Mouse (Mus musculus): ENCODE measurements around the gene Stard8. TPM values are rescaled to one million over a fixed set of nuclear protein-coding genes. Genes with fewer than 3 reads are reported as not detected.

Gene Stard8
- polyA plus RNA-seq, 1 experiment from 2014 or later = 4.0 TPM

GRCm38 (mm10) chrX:99050736-99051481, 47.9 kb downstream of the Stard8 start:
- no peak overlapping the region for H3K9ac ChIP-seq (ENCODE audit: low read depth, low read length)
- H3K4me1 ChIP-seq (ENCODE audit: control insufficient read depth, low read depth, low read length) = no peaks in the 10 kb centered on the region
- no peak overlapping the region for H3K27ac ChIP-seq (ENCODE audit: low read length)
- H3K9me3 ChIP-seq (replicated peaks; ENCODE audit: control insufficient read depth, low read length) = no peaks in the 10 kb centered on the region
- no peak for ATAC-seq (ENCODE audit: low read depth)
- WGBS (ENCODE audit: insufficient replicate concordance) = 66% methylated on average over 10 of the region's 10 CpGs
- H3K36me3 ChIP-seq (ENCODE audit: control insufficient read depth, insufficient read depth) = no peaks in the 10 kb centered on the region
- H3K4me3 ChIP-seq (ENCODE audit: low read depth, low read length) = no peak overlapping the region
- H3K4me2 ChIP-seq (ENCODE audit: low read depth, low read length) = no peak overlapping the region
- H3K27me3 ChIP-seq (ENCODE audit: control insufficient read depth, insufficient read depth, low read depth, low read length) = no peaks in the 10 kb centered on the region; the same call in 1 of the 2 replicates

- Histone ChIP-seq H3K4me1 (ENCODE audit: control insufficient read depth, low read depth, low read length) (no peaks in the 10 kb centered on the region), H3K36me3 (ENCODE audit: control insufficient read depth, insufficient read depth) (no peaks in the 10 kb centered on the region), H3K27ac (ENCODE audit: low read length) (no peak overlapping the region), H3K4me2 (ENCODE audit: low read depth, low read length) (no peak overlapping the region), H3K9me3 (replicated peaks; ENCODE audit: control insufficient read depth, low read length) (no peaks in the 10 kb centered on the region), H3K27me3 (ENCODE audit: control insufficient read depth, insufficient read depth, low read depth, low read length) (no peaks in the 10 kb centered on the region), H3K4me3 (ENCODE audit: low read depth, low read length) (no peak overlapping the region), H3K9ac (ENCODE audit: low read depth, low read length) (no peak overlapping the region)
- WGBS (ENCODE audit: insufficient replicate concordance) = 39% methylated on average over 7 of the region's 7 CpGs
- no peak for ATAC-seq (ENCODE audit: low read depth)
Measured at GRCm38 (mm10) chrX:99052255-99052654, 49.2 kb downstream of the Stard8 start.

- H3K4me3 ChIP-seq (ENCODE audit: low read depth, low read length) = no peak overlapping the region
- WGBS (ENCODE audit: insufficient replicate concordance) = 74% methylated on average over 7 of the region's 7 CpGs
- no peaks in the 10 kb centered on the region for H3K4me1 ChIP-seq (ENCODE audit: control insufficient read depth, low read depth, low read length)
- H3K9ac ChIP-seq (ENCODE audit: low read depth, low read length) = no peak overlapping the region
- no peaks in the 10 kb centered on the region for H3K9me3 ChIP-seq (replicated peaks; ENCODE audit: control insufficient read depth, low read length)
- no peak overlapping the region for H3K27ac ChIP-seq (ENCODE audit: low read length)
- no peak for ATAC-seq (ENCODE audit: low read depth)
- H3K27me3 ChIP-seq (ENCODE audit: control insufficient read depth, insufficient read depth, low read depth, low read length) = no peaks in the 10 kb centered on the region
- H3K36me3 ChIP-seq (ENCODE audit: control insufficient read depth, insufficient read depth) = no peaks in the 10 kb centered on the region
- no peak overlapping the region for H3K4me2 ChIP-seq (ENCODE audit: low read depth, low read length)
Measured at GRCm38 (mm10) chrX:99054512-99054911, 51.5 kb downstream of the Stard8 start.

GRCm38 (mm10) chrX:99057772-99058440, 54.9 kb downstream of the Stard8 start:
- Histone ChIP-seq H3K4me1 (ENCODE audit: control insufficient read depth, low read depth, low read length) (no peaks in the 10 kb centered on the region), H3K27me3 (ENCODE audit: control insufficient read depth, insufficient read depth, low read depth, low read length) (no peaks in the 10 kb centered on the region; the same call in 1 of the 2 replicates), H3K4me2 (ENCODE audit: low read depth, low read length) (no peak overlapping the region), H3K27ac (ENCODE audit: low read length) (no peak overlapping the region), H3K9ac (ENCODE audit: low read depth, low read length) (no peak overlapping the region), H3K9me3 (replicated peaks; ENCODE audit: control insufficient read depth, low read length) (no peaks in the 10 kb centered on the region), H3K36me3 (ENCODE audit: control insufficient read depth, insufficient read depth) (no peaks in the 10 kb centered on the region), H3K4me3 (ENCODE audit: low read depth, low read length) (no peak overlapping the region)
- 50% methylated on average over 6 of the region's 6 CpGs for WGBS (ENCODE audit: insufficient replicate concordance)
- no peak for ATAC-seq (ENCODE audit: low read depth)

DNA sequence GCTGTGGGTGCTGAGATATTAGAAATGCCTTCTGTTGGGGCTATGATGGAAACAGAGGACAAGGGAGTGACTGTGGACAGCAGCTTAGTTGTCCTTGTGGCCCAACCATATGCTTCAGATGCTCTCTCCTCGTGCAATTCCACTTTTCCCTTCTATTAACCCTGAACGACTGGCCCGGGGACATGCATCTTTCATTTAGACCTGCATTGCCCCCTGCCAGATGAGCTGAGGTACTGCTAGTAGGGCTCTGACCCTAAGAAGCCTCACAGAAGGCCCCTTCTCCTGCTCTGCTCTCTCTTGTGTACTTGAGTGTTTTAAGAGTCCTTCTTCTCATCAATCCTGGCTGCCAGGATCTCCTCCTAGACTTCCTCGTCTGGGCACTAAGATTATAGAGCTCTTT, 56.1 kb downstream of the Stard8 start:
- Histone ChIP-seq H3K27ac (ENCODE audit: low read length) (no peak overlapping the region), H3K27me3 (ENCODE audit: control insufficient read depth, insufficient read depth, low read depth, low read length) (no peaks in the 10 kb centered on the region; the same call in 1 of the 2 replicates), H3K4me3 (ENCODE audit: low read depth, low read length) (no peak overlapping the region), H3K4me2 (ENCODE audit: low read depth, low read length) (no peak overlapping the region), H3K36me3 (ENCODE audit: control insufficient read depth, insufficient read depth) (no peaks in the 10 kb centered on the region), H3K9me3 (replicated peaks; ENCODE audit: control insufficient read depth, low read length) (no peaks in the 10 kb centered on the region), H3K9ac (ENCODE audit: low read depth, low read length) (no peak overlapping the region), H3K4me1 (ENCODE audit: control insufficient read depth, low read depth, low read length) (no peaks in the 10 kb centered on the region)
- WGBS (ENCODE audit: insufficient replicate concordance) = 41% methylated on average over 4 of the region's 4 CpGs
- ATAC-seq (ENCODE audit: low read depth) = no peak

GRCm38 (mm10) chrX:99065582-99065981, 62.5 kb downstream of the Stard8 start:
- Histone ChIP-seq H3K27me3 (ENCODE audit: control insufficient read depth, insufficient read depth, low read depth, low read length) (no peaks in the 10 kb centered on the region; the same call in 1 of the 2 replicates), H3K4me1 (ENCODE audit: control insufficient read depth, low read depth, low read length) (no peaks in the 10 kb centered on the region), H3K27ac (ENCODE audit: low read length) (no peak overlapping the region), H3K36me3 (ENCODE audit: control insufficient read depth, insufficient read depth) (no peaks in the 10 kb centered on the region), H3K4me3 (ENCODE audit: low read depth, low read length) (no peak overlapping the region), H3K4me2 (ENCODE audit: low read depth, low read length) (no peak overlapping the region), H3K9me3 (replicated peaks; ENCODE audit: control insufficient read depth, low read length) (no peaks in the 10 kb centered on the region), H3K9ac (ENCODE audit: low read depth, low read length) (no peak overlapping the region)
- no peak for ATAC-seq (ENCODE audit: low read depth)
- WGBS (ENCODE audit: insufficient replicate concordance) = 79% methylated on average over 9 of the region's 9 CpGs

DNA sequence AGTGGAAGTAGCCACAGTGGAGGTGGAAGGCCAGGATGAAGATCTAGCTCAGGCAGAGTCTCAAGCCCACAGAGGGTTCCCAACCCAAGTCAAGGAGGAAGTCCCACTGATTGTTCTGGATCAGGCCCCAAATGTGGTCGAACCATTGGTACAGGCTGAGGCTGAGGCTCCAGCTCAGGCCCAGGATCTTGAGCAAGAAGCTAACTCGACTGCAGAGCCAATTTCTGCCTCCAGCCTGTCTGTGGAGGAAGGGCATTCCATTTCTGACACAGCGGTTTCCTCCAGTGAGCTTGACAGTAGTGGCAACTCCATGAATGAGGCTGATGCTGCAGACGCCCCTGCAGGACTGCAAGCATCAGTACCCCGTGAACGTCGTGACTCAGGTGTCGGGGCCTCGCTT, 63.5 kb downstream of the Stard8 start:
- Histone ChIP-seq H3K27ac (ENCODE audit: low read length) (no peak overlapping the region), H3K9ac (ENCODE audit: low read depth, low read length) (no peak overlapping the region), H3K4me2 (ENCODE audit: low read depth, low read length) (no peak overlapping the region), H3K9me3 (replicated peaks; ENCODE audit: control insufficient read depth, low read length) (no peaks in the 10 kb centered on the region), H3K27me3 (ENCODE audit: control insufficient read depth, insufficient read depth, low read depth, low read length) (no peaks in the 10 kb centered on the region), H3K4me1 (ENCODE audit: control insufficient read depth, low read depth, low read length) (no peaks in the 10 kb centered on the region), H3K36me3 (ENCODE audit: control insufficient read depth, insufficient read depth) (no peaks in the 10 kb centered on the region), H3K4me3 (ENCODE audit: low read depth, low read length) (no peak overlapping the region)
- WGBS (ENCODE audit: insufficient replicate concordance) = 66% methylated on average over 9 of the region's 9 CpGs
- ATAC-seq (ENCODE audit: low read depth) = no peak

- Histone ChIP-seq H3K4me1 (ENCODE audit: control insufficient read depth, low read depth, low read length) (no peaks in the 10 kb centered on the region), H3K4me3 (ENCODE audit: low read depth, low read length) (no peak overlapping the region), H3K4me2 (ENCODE audit: low read depth, low read length) (no peak overlapping the region), H3K27ac (ENCODE audit: low read length) (no peak overlapping the region), H3K36me3 (ENCODE audit: control insufficient read depth, insufficient read depth) (no peaks in the 10 kb centered on the region), H3K9ac (ENCODE audit: low read depth, low read length) (no peak overlapping the region), H3K9me3 (replicated peaks; ENCODE audit: control insufficient read depth, low read length) (no peaks in the 10 kb centered on the region), H3K27me3 (ENCODE audit: control insufficient read depth, insufficient read depth, low read depth, low read length) (no peaks in the 10 kb centered on the region)
- no peak for ATAC-seq (ENCODE audit: low read depth)
- 39% methylated on average over 7 of the region's 7 CpGs for WGBS (ENCODE audit: insufficient replicate concordance)
Measured at GRCm38 (mm10) chrX:99067232-99067631, 64.2 kb downstream of the Stard8 start.

- no peak overlapping the region for H3K27ac ChIP-seq (ENCODE audit: low read length)
- WGBS (ENCODE audit: insufficient replicate concordance) = 68% methylated on average over 9 of the region's 9 CpGs
Measured at GRCm38 (mm10) chrX:99067671-99068151, 64.7 kb downstream of the Stard8 start.

More at GRCm38 (mm10) chrX:99067671-99068151, 64.7 kb downstream of the Stard8 start:
- no peak overlapping the region for H3K4me3 ChIP-seq (ENCODE audit: low read depth, low read length)
- no peak overlapping the region for H3K4me2 ChIP-seq (ENCODE audit: low read depth, low read length)
- no peaks in the 10 kb centered on the region for H3K9me3 ChIP-seq (replicated peaks; ENCODE audit: control insufficient read depth, low read length)
- no peak overlapping the region for H3K9ac ChIP-seq (ENCODE audit: low read depth, low read length)
- ATAC-seq (ENCODE audit: low read depth) = no peak
- no peaks in the 10 kb centered on the region for H3K4me1 ChIP-seq (ENCODE audit: control insufficient read depth, low read depth, low read length)
- no peaks in the 10 kb centered on the region for H3K36me3 ChIP-seq (ENCODE audit: control insufficient read depth, insufficient read depth)
- H3K27me3 ChIP-seq (ENCODE audit: control insufficient read depth, insufficient read depth, low read depth, low read length) = no peaks in the 10 kb centered on the region
